Mouse (Mus musculus) embryo, embryonic 10.5 days (tissue): ENCODE data around the gene Mrpl42.
"Not testable (repeated sequence)": the region's sequence is repeated elsewhere in the genome, so short reads cannot be mapped to it uniquely, and the experiment has no call there.

Experiments used
- DNase-seq: peaks from one replicate; pipeline ENCODE4 v3.0.0-alpha.2; 2015; ENCODE audit warnings: low spot score

Mrpl42 gene

DNA sequence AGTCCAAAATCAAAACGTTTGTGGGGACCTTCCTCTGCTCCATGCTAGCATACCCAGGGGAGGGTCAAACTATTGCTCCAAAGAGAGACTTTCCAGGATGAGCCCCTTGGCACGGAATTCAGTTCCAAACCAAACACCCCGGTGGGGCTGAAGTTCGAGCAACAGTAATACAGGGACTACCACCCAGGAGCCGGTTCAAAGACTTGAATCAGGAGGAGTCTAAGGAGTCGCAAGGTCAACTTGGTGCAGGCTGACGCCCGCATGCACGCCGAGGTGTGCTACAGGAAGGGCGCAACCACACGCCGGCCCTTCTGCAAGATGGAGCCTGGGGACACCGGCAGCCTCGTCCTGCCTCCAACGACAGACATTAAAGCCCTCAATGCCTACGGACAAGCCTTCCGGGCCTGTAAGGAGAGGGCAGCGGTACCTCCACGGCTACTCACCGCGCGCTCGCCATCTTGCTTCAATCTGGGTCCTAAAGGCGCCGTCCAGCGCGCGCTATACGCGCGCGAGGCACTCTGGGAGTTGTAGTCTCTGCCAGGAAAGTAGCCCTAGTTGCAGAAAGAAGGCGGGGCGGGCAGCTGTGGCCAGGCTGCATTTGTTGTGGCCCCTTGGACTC lies at the start of gene Mrpl42:
Mrpl42 (minus strand) TSS at position 478 of the 619 bp plus-strand sequence.
- DNase-seq: peak; percentile 96

- DNase-seq: peak; percentile 44
Measured at GRCm38 (mm10) chr10:95550506-95550905, 48.8 kb upstream of the Mrpl42 start.

- not testable (repeated sequence) for DNase-seq
Measured at GRCm38 (mm10) chr10:95549080-95549479, 47.3 kb upstream of the Mrpl42 start.

GRCm38 (mm10) chr10:95548154-95548826 lies 46.5 kb upstream of the Mrpl42 start:
- no peak for DNase-seq

- DNase-seq: no peak
Measured at GRCm38 (mm10) chr10:95546178-95546577, 44.4 kb upstream of the Mrpl42 start.

DNA sequence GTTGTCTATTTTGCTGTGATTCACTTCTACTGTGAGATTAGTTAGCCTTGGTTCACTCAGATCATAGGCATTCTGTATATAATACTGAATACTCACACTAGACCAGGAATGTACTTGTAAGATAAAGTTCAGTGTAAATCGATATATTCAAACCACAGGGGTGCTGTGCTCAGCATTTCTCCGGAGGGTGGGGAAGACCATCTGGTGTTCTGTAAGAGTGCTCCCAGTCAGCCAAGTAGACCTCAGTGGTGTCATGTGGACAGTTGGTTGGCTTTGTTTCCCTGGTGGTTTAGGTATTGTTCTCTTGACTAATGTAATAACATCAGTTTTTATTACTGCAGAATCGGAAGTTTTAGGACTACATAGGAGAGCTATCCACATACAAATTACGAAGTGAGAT lies 43.3 kb upstream of the Mrpl42 start:
- no peak for DNase-seq

DNA sequence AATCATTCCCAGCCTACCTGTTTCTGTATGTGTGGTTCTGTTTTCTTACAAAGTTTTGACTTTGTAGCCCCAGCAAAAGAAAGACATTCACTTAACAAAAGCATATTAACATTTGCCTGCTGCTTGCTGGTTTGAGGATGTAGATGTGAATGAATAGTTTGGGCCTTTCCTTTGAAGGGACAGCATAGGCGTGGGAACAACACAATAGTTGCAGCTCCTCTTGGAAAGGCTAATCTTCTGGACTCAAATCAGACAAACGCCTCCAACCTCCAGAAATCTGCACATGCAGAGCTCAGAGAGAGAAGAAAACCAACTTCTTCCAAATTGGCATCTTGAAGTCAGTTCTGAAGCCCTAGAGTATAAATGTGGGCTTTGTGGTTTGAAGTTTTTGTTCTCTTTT lies 42.9 kb upstream of the Mrpl42 start:
- no peak for DNase-seq

- DNase-seq: no peak
Measured at GRCm38 (mm10) chr10:95544004-95544403, 42.3 kb upstream of the Mrpl42 start.

DNA sequence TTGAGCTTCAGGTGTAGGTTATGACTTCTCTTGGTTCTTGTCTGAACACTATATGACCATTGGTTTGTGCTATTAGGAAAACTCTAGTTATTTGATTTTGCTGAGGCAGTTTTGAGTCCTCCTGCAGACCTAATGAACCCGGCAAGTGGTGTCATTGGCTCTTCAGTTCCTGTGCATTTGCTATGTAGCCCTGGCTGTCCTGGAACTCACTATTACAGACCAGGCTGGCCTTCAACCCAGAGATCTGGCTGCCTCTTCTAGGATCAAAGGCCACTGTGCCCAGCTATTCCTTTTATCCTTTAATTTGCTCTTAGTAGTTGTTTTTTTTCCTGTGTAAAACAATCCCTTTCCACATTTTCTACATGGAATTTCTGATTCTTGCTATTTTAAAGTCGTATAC lies 41.6 kb upstream of the Mrpl42 start:
- DNase-seq: no peak

- DNase-seq: no peak
Measured at GRCm38 (mm10) chr10:95542916-95543315, 41.2 kb upstream of the Mrpl42 start.

GRCm38 (mm10) chr10:95539841-95540240 lies 38.1 kb upstream of the Mrpl42 start:
- no peak for DNase-seq

DNA sequence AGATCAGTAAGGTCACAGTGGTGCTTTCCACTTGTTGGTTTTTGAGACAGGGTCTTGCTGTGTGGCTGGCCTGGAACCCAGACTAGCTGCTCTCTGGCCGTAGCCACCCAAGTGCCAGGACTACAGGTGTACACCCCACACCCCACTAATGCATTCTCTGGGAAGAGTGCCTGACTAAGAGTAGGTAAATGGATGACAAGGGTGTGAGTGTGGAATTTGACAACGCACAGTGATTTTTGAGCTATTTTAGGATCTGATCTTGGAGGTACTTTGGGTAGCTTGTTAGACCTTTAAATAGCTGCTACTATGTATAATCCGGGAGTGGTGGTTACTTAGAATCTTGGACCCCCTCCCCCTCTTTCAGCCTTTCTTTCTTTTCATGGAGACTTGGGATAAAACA lies 37.5 kb upstream of the Mrpl42 start:
- DNase-seq: no peak

DNA sequence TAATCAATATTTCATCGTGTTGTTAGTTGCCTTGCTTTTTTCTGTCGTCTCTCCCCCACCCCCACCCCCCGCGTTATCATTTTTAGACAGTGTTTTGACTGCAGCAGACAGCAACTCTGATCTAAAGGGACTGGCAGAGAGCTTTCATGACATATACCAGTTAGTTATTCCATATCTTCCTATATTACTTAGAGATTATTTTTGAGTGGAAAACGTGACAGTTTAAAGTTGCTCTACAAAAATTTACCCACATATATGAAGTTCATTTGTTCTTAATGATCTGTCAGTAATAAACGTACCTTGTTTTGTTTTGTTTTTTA lies 34.4 kb upstream of the Mrpl42 start:
- no peak for DNase-seq

DNA sequence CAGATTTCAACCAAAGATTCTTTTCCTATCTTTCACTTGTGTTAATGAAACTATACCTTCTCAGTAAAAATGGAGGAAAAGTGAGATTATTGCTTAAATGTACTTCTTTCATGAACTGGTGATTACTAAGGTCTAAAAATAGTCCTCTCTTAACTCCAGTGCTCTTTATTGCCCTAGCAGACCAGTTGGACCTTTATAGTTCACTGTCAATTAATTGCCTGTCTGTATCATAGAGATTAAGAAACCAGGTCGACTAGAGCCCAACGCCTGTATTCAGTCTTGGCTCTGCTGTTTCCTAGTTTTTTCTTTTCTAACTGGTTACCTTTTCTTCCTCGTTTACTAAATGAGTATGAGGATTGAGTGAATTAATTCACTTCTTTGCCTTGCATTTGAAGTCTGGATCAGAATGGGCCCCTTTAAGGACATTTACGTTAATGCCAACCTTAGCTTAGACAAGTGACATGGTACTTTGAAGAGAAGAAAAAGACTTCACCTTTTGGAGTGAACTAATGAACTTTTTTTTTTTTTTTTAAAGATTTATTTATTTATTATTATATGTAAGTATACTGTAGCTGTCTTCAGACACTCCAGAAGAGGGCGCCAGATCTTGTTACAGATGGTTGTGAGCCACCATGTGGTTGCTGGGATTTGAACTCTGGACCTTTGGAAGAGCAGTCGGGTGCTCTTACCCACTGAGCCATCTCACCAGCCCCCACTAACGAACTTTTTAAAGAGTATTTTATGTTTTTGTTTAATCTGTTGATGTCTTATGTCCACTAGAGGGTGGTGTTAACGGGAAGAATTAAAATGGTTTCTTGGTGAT lies 33.9 kb upstream of the Mrpl42 start:
- DNase-seq: no peak

DNA sequence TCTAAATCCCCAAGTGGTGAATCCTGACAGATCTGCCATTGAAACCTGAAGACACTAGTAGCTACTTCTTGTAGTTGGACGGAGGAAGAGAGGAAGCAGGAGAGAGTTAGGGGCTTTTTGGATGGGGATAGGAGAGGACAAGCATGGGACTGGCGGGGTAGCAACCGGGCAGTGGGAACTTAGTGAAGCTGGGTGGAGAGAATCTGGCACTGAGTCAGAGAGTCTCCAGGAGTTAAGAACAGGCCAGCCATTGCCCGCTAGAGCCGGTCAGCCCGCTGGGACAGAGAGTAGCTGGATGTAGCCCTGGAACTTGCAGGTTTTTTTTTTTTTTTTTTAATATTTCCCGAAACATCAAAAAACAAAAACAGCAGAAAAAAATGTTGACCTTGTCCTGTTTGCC lies 31.6 kb upstream of the Mrpl42 start:
- no peak for DNase-seq

GRCm38 (mm10) chr10:95532916-95533315 lies 31.2 kb upstream of the Mrpl42 start:
- no peak for DNase-seq

DNA sequence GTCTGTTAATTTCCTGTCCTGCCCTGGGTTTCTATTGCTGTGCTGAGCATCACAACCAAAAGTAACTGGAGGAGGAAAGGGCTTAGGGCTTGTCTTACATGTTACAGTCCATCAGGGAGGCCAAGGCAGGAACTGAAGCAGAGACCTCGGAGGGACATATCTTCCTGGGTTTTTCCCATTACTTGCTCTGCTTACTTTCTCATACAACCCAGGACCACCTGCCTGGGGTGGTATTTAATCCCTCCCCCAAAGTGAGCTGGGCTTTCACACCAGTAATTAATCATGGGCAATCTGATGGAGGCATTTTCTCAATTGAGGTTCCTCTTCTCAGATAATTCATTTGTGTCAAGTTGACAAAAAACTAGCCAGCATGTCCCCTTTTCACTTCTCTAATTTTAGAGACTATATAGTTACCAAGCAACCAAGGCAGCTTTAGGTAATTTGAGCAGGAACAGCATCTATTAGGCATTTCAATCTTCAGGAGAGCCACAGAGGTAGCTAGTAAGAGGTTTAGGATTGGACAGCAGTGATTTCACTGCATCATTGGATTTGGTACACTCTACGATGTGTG lies 28.9 kb upstream of the Mrpl42 start:
- no peak for DNase-seq

GRCm38 (mm10) chr10:95526495-95527122 lies 24.9 kb upstream of the Mrpl42 start:
- no peak for DNase-seq

- DNase-seq: no peak
Measured at GRCm38 (mm10) chr10:95525871-95526270, 24.1 kb upstream of the Mrpl42 start.

- no peak for DNase-seq
Measured at GRCm38 (mm10) chr10:95525037-95525675, 23.4 kb upstream of the Mrpl42 start.

DNA sequence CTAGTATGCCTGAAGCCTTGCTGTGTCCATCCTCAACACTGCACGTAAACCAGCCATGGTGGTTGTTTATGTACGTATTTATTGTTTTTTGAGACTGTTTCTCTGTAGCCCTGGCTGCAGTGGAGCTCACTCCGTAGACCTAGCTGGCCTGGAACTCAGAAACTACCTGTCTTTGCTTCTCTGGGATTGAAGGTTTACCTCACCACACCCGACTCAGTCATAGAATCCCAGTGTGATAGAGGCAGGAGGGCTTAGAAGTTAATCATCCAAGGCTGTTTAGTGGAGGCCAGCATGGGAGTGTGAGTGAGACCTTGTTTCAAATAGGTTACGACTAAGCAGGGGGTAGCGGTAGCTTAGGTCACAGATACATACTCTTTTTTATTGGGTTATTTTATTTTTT lies 15.9 kb upstream of the Mrpl42 start:
- DNase-seq: no peak
